Comparison of ENCODE assay signal across 26 mouse cellular contexts in genomic region chr15:49560401-49560800, GRCm38 (mm10).
DNase-seq lines count a peak whose midpoint lies in the region; ATAC-seq and TF ChIP-seq lines count a peak whose summit lies in the region.
"Had no signal": no experiment of that assay in that cellular context is flagged by ENCODE, and none has a peak within 500 bp of the region (broad histone marks: within the 10 kb centered on the region; RNA-seq: fewer than 3 reads in every experiment).

No protein-coding gene starts in this region.

- no peak overlapping the region for H3K4me3 ChIP-seq in lung, embryonic 14.5 days (ENCODE audit: low read depth, low read length)
- no peak overlapping the region for H3K4me3 ChIP-seq in MEL (ENCODE audit: control insufficient read depth in 1 of 2, insufficient read depth in 1 of 2, low read depth in 2 of 2, low read length in 2 of 2)
- H3K4me3 ChIP-seq: embryonic facial prominence, embryonic 12.5 days; embryonic facial prominence, embryonic 15.5 days; gastrocnemius, adult 2 months; hindbrain, embryonic 10.5 days had no signal

- H3K27ac ChIP-seq in lung, embryonic 14.5 days (ENCODE audit: low read depth): no peak overlapping the region
- no peak overlapping the region for H3K27ac ChIP-seq in MEL (ENCODE audit: control insufficient read depth, low read depth, low read length)
- H3K27ac ChIP-seq: embryonic facial prominence, embryonic 12.5 days; embryonic facial prominence, embryonic 15.5 days; gastrocnemius, adult 2 months; hindbrain, embryonic 10.5 days; hindbrain, embryonic 14.5 days; hindbrain, postnatal 0 days had no signal

- TF ChIP-seq EP300 in MEL (IDR thresholded peaks at IDR 0.05; ENCODE audit: low read depth in 1 of 2, low read length in 2 of 2): peak; percentile 18 to 45; a peak in 1 of 4 replicates

- H3K4me2 ChIP-seq in lung, embryonic 14.5 days: no peak overlapping the region
- H3K4me2 ChIP-seq: embryonic facial prominence, embryonic 12.5 days; embryonic facial prominence, embryonic 15.5 days; heart, embryonic 11.5 days; hindbrain, embryonic 14.5 days had no signal

- no peak for ATAC-seq in lung, embryonic 14.5 days (ENCODE audit: insufficient read depth)
- ATAC-seq in hematopoietic stem cell, adult 5-6 weeks (replicated peaks in 1 of 2; ENCODE audit: insufficient read depth in 1 of 2, low FRiP score in 2 of 2, low TSS enrichment in 1 of 2, low read depth in 1 of 2, poor library complexity in 2 of 2, severe bottlenecking in 2 of 2): peak; percentile 62 to 75; a peak in 3 of 4 replicates
- ATAC-seq: activated CD4-positive, CD25-positive, alpha-beta regulatory T cell, adult 4 months; CD4-positive, CD25-positive, alpha-beta regulatory T cell, adult 4 months; forebrain, embryonic 14.5 days; forebrain, postnatal 0 days; hindbrain, postnatal 0 days; inflammation-experienced regulatory T-cells, adult 6 months had no signal

- H3K4me1 ChIP-seq in lung, embryonic 14.5 days (ENCODE audit: insufficient read depth): peaks cover 3% of the 10 kb centered on the region; the same call in 1 of the 2 replicates
- H3K4me1 ChIP-seq in MEL (ENCODE audit: control insufficient read depth in 1 of 2, insufficient read depth in 2 of 2, low read length in 2 of 2): no peaks in the 10 kb centered on the region
- H3K4me1 ChIP-seq: embryonic facial prominence, embryonic 12.5 days; embryonic facial prominence, embryonic 15.5 days; hindbrain, embryonic 10.5 days had no signal

- no peak for TF ChIP-seq RAD21 in MEL (IDR thresholded peaks at IDR 0.05; ENCODE audit: low read depth, low read length)

- peak; percentile 9 for DNase-seq in lung, embryonic 14.5 days
- no peak for DNase-seq in lung, postnatal 4 days
- DNase-seq in MEL (ENCODE audit: low read depth, low spot score): peak; percentile 37
- no peak for DNase-seq in retina, embryonic 14.5 days (ENCODE audit: low spot score)
- DNase-seq in cerebellum, postnatal 4 days (ENCODE audit: low spot score in 2 of 2): no peak
- DNase-seq in layer of hippocampus, postnatal 25 days (ENCODE audit: extremely low spot score in 1 of 2, low spot score in 1 of 2): no peak
- DNase-seq: adrenal gland, adult 8-10 months; adrenal gland, postnatal 25 days; cerebellum, adult 18-20 months; cerebellum, adult 9-10 months; cerebellum, postnatal 14 days; forebrain, postnatal 0 days; gastrocnemius, adult 2 months; gastrocnemius, postnatal 14 days; heart, adult 11 months had no signal

- H3K36me3 ChIP-seq in lung, embryonic 14.5 days (ENCODE audit: insufficient read depth): no peaks in the 10 kb centered on the region
- no peaks in the 10 kb centered on the region; a peak in 1 of 4 replicates for H3K36me3 ChIP-seq in MEL (ENCODE audit: control insufficient read depth in 1 of 2, insufficient read depth in 2 of 2, low read length in 2 of 2)
- H3K36me3 ChIP-seq: embryonic facial prominence, embryonic 12.5 days; embryonic facial prominence, embryonic 15.5 days; hindbrain, embryonic 10.5 days had no signal

- no peak for TF ChIP-seq POLR2A in MEL (IDR thresholded peaks at IDR 0.05; ENCODE audit: control insufficient read depth in 1 of 2, insufficient read depth in 1 of 2, low read depth in 1 of 2, low read length in 2 of 2, poor library complexity in 1 of 2)

- H3K9ac ChIP-seq in lung, embryonic 14.5 days: no peak overlapping the region
- no peak overlapping the region for H3K9ac ChIP-seq in MEL (ENCODE audit: control insufficient read depth, low read depth, low read length, poor library complexity, severe bottlenecking)
- H3K9ac ChIP-seq: embryonic facial prominence, embryonic 12.5 days; embryonic facial prominence, embryonic 15.5 days; forebrain, postnatal 0 days; hindbrain, embryonic 14.5 days had no signal

- H3K9me3 ChIP-seq in lung, embryonic 14.5 days (ENCODE audit: low read depth, low read length): no peaks in the 10 kb centered on the region
- no peaks in the 10 kb centered on the region for H3K9me3 ChIP-seq in MEL (replicated peaks; ENCODE audit: insufficient read depth, low read length)
- H3K9me3 ChIP-seq: embryonic facial prominence, embryonic 12.5 days; embryonic facial prominence, embryonic 15.5 days; hindbrain, embryonic 10.5 days had no signal

- no peaks in the 10 kb centered on the region for H3K79me2 ChIP-seq in MEL (ENCODE audit: control insufficient read depth, insufficient read depth, low read length, poor library complexity)

- no peak for TF ChIP-seq CTCF in lung, embryonic 14.5 days (IDR thresholded peaks at IDR 0.05; ENCODE audit: low read depth)
- TF ChIP-seq CTCF in MEL (IDR thresholded peaks at IDR 0.05 in 2 of 3, conservative IDR thresholded peaks at IDR 0.05 in 1 of 3; ENCODE audit: control insufficient read depth in 1 of 3, insufficient read depth in 1 of 3, low read depth in 2 of 3, low read length in 3 of 3, poor library complexity in 1 of 3, severe bottlenecking in 1 of 3): no peak

- no peaks in the 10 kb centered on the region for H3K27me3 ChIP-seq in lung, embryonic 14.5 days (ENCODE audit: insufficient read depth, low read length)
- no peaks in the 10 kb centered on the region for H3K27me3 ChIP-seq in MEL (ENCODE audit: control insufficient read depth in 1 of 2, insufficient read depth in 2 of 2, low read length in 2 of 2)
- H3K27me3 ChIP-seq: embryonic facial prominence, embryonic 12.5 days; embryonic facial prominence, embryonic 15.5 days had no signal

- 35% methylated on average over 1 of the region's 1 CpGs for WGBS in lung, embryonic 14.5 days

TF ChIP-seq in MEL, 35 proteins besides CTCF, POLR2A, EP300 and RAD21:
- TF ChIP-seq UBTF (IDR thresholded peaks at IDR 0.05; ENCODE audit: borderline replicate concordance, insufficient read depth, low read depth, low read length) (no peak), ZNF384 (IDR thresholded peaks at IDR 0.05; ENCODE audit: low read depth, low read length) (no peak), MXI1 (IDR thresholded peaks at IDR 0.05; ENCODE audit: low read depth, low read length) (no peak)

Comparison
In these comparisons a context has a peak if more than half of its experiments do, and no peak if none do; other contexts are left out.
1. DNase-seq: peak in lung, embryonic 14.5 days (single experiment) and MEL (single experiment); none in lung, postnatal 4 days (0 of 2), retina, embryonic 14.5 days (single experiment), cerebellum, postnatal 4 days (0 of 2) and layer of hippocampus, postnatal 25 days (0 of 2).